Mouse (Mus musculus): ENCODE measurements at regions not wholly inside any gene's neighbourhood (a gene's known extent, or its start where the extent isn't known, plus 50 kb on each side); places are given as distances from the start of the nearest gene placed in this dataset.

DNA sequence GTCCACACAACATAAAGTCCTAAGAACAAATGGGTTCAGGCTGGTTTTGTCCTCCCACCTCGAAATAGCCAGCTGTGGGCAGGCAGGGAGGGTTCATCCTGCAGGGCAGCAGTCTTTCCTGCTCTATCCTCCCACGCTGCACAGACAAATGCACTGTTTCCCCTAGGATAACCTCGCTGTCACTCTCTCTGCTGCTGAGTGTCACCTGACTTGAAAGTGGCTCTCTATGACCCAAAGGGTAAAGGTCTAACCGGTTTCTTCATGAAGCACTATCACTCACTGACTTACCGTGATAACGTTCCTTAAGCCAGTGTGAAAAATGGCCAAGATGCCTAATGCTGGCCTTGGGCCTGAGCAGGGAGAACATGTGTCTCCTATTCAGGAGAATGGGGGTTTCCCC lies 78.2 kb upstream of the Spdye4c start:
- no peak for TF ChIP-seq CTCF (IDR thresholded peaks at IDR 0.05; ENCODE audit: low read depth, low read length)
- TF ChIP-seq POLR2A (IDR thresholded peaks at IDR 0.05; ENCODE audit: borderline replicate concordance, low read depth, low read length) = no peak

All from bone marrow macrophage, adult 2 months (primary cell).